Mouse (Mus musculus) kidney, postnatal 10 days (tissue): ENCODE measurements around the gene Tmem63a.
A peak's percentile ranks its signal among the peaks of the same experiment; 100 is the strongest.

Experiments
- DNase-seq: peaks from one replicate; pipeline ENCODE4 v3.0.0; 2021; ENCODE audit warnings: mixed read lengths

Gene Tmem63a

DNA sequence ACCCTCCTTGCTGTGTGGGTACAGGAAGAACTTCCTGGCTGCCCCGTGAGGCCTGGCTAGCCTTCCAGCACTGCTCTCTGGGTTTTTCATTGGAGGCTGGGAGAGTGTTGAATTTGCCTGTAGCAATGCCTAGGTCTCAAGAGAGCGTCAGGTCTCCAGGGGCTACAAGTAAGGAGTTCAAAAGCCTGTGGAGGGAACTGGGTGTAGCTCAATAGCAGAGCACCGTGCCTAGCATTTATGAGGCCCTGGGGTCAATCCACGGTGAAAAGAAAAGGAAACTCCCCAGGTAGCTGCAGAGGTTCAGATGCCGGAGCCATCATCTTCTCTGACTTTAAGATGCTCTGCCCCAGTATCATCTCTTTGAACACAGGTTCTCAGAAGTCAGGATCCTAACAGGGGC, 69.5 kb downstream of the Tmem63a start:
- no peak for DNase-seq

- DNase-seq, result no peak
Observed at GRCm38 (mm10) chr1:181012416-181012815, 70.3 kb downstream of the Tmem63a start.

DNA sequence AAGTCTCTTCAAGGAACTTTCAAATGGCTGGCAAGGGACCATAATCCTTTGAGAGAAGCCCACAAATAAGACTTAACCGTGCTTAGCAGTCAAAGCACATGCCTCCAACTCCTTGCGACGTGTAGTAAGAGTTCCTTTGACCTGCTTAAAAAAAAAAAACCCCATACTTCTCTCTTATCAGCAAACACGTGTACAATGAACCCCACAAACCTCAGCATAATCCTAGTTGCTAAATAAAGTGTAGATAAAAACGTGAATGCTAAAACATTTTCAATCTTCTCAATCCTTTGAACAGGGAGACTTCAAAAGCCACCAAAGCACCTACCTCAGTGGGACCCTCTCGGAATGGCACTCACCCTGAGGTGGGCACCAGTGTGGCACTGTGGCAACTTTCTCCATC, 71.3 kb downstream of the Tmem63a start:
- no peak for DNase-seq

GRCm38 (mm10) chr1:181014731-181015500, 72.8 kb downstream of the Tmem63a start:
- DNase-seq, result peak; percentile 87

DNA sequence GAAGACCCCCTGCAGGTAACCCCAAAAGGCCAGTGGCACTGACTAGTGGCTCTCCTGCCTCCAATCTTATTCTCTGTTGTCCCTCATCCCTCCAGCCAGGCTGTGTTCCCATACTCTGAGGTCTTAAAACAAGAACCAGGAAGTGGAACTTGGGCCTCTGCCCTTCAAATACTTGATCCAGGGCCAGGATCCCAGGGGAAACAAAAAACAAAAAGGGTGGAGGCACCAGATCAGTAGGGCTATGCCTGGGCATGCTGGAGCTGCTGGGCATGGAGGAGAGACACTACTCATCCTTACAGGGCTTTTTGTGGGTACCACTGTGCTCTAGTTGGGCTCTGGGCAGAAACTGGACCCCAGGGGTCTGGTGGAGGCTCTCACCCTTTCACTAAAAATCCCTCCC, 73.4 kb downstream of the Tmem63a start:
- peak; percentile 82 for DNase-seq

- DNase-seq, result peak; percentile 59
Observed at GRCm38 (mm10) chr1:181016045-181016444, 73.9 kb downstream of the Tmem63a start.

GRCm38 (mm10) chr1:181016532-181017131, 74.5 kb downstream of the Tmem63a start:
- peak; percentile 91 for DNase-seq

GRCm38 (mm10) chr1:181017212-181017711, 75.1 kb downstream of the Tmem63a start:
- DNase-seq, result peak; percentile 90

DNA sequence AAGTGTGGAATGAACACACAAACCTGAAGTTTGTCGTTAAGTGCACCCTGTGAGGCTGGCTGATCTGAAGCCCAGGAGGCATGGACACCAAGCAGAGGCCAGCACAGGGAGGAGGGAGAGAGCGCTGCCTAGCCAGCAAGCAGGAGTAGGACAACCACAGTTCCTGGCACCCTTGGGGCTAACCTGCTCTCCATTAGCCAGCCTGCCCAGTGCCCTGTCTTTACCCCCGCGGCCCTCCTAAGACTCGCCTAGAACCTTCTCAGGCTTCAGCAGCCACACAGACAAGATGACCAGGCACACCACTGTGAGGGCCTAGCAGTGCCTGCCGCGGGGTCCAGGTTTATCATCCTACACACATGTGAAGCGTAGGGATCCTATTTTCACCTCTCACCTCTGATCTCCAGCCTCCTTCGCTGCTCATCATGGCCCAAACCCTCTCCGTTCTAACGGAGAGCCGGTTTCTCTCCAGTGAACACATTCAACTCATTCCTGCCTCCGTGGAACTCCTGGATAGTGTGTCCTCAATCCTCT, 75.8 kb downstream of the Tmem63a start:
- DNase-seq, result no peak

DNA sequence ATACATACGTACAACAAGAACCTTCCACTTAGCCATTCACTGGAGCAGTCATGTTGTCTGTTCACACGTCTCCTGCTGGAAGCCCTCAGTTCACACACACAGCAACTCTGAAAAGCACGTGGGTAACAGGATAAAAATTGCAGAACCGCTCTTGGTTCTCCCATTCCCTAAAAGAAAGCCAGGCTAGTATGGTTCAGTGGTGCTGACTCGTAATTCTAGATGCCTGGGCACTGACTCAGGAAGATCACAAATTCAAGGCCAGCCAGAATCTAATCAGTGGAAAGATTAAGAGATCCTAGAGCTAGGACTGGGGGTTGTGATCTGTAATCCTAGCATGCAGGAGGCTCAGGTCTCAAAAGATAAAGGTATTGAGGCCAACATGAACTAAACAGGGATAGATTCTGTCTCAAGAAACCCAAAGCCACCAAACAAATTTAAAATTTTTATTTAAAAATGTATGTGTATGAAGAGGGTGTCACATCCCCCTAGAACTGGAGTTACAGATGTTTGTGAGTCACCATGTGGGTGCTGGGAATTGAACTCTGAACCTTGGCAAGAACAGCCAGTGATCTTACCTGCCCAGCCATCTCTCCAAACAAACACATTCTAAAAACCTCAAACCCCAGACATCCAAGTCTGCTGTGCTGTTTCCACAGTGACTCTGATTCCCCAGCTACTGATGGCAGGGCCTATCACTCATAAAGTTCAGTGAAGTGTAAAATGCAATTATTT, 78.8 kb downstream of the Tmem63a start, which contains the start of gene Ephx1:
Ephx1 (minus strand) TSS at position 149 of the 732 bp plus-strand sequence.
- no peak for DNase-seq

- no peak for DNase-seq
Observed at GRCm38 (mm10) chr1:181021488-181021865, 79.3 kb downstream of the Tmem63a start.

GRCm38 (mm10) chr1:181022265-181022664, 80.1 kb downstream of the Tmem63a start:
- peak; percentile 78 for DNase-seq
